Mouse (Mus musculus): ENCODE data around the gene Gcc2. TPM values are rescaled to one million over a fixed set of nuclear protein-coding genes. Genes with fewer than 3 reads are reported as not detected.
A peak's percentile ranks its signal among the peaks of the same experiment; 100 is the strongest.

Gene Gcc2
- polyA plus RNA-seq, 2 experiments, result 9.4 to 20.1 TPM

GRCm38 (mm10) chr10:58295605-58296004 lies 40.3 kb downstream of the Gcc2 start:
- Histone ChIP-seq H3K9me3 (ENCODE audit: control insufficient read depth, low read length) (no peaks in the 10 kb centered on the region), H3K4me1 (replicated peaks; ENCODE audit: control insufficient read depth in 2 of 2, insufficient read depth in 2 of 2, low read length in 1 of 2) (peaks cover 0 to 2% of the 10 kb centered on the region in 2 experiments; a peak in 2 of 4 replicates), H3K27me3 (ENCODE audit: control insufficient read depth, insufficient read depth, low read length) (no peaks in the 10 kb centered on the region), H3K4me2 (ENCODE audit: low read depth) (no peak overlapping the region), H3K4me3 (ENCODE audit: insufficient read depth in 1 of 2, low read depth in 2 of 2, low read length in 2 of 2) (no peak overlapping the region), H3K36me3 (replicated peaks; ENCODE audit: control insufficient read depth, insufficient read depth, low read depth) (peaks cover 14% of the 10 kb centered on the region), H3K9ac (replicated peaks) (no peak overlapping the region), H3K27ac (no peak overlapping the region)
- TF ChIP-seq CTCF (IDR thresholded peaks at IDR 0.05; ENCODE audit: low read depth), result no peak
- no peak for TF ChIP-seq EP300 (IDR thresholded peaks at IDR 0.05; ENCODE audit: low read depth)
- DNase-seq (ENCODE audit: low read depth in 3 of 3, low spot score in 3 of 3) (no peak), ATAC-seq (ENCODE audit: insufficient read depth) (no peak)
- WGBS (ENCODE audit: insufficient replicate concordance), result 87% methylated on average over 3 of the region's 3 CpGs

GRCm38 (mm10) chr10:58304996-58305395 lies 49.7 kb downstream of the Gcc2 start:
- H3K36me3 ChIP-seq (replicated peaks; ENCODE audit: control insufficient read depth, insufficient read depth, low read depth), result no peaks in the 10 kb centered on the region
- DNase-seq (ENCODE audit: low read depth in 3 of 3, low spot score in 3 of 3) (no peak), ATAC-seq (ENCODE audit: insufficient read depth) (no peak)
- no peak overlapping the region for H3K4me2 ChIP-seq (ENCODE audit: low read depth)
- H3K9me3 ChIP-seq (ENCODE audit: control insufficient read depth, low read length), result no peaks in the 10 kb centered on the region
- H3K4me1 ChIP-seq (replicated peaks; ENCODE audit: control insufficient read depth in 2 of 2, insufficient read depth in 2 of 2, low read length in 1 of 2), result no peaks in the 10 kb centered on the region
- WGBS (ENCODE audit: insufficient replicate concordance), result 78% methylated on average over 7 of the region's 7 CpGs
- TF ChIP-seq CTCF (IDR thresholded peaks at IDR 0.05; ENCODE audit: low read depth) (no peak), EP300 (IDR thresholded peaks at IDR 0.05; ENCODE audit: low read depth) (no peak)
- H3K4me3 ChIP-seq (ENCODE audit: insufficient read depth in 1 of 2, low read depth in 2 of 2, low read length in 2 of 2), result no peak overlapping the region
- no peak overlapping the region for H3K27ac ChIP-seq
- no peak overlapping the region for H3K9ac ChIP-seq (replicated peaks)
- H3K27me3 ChIP-seq (ENCODE audit: control insufficient read depth, insufficient read depth, low read length), result no peaks in the 10 kb centered on the region

- TF ChIP-seq EP300 (IDR thresholded peaks at IDR 0.05; ENCODE audit: low read depth) (no peak), CTCF (IDR thresholded peaks at IDR 0.05; ENCODE audit: low read depth) (no peak)
- WGBS (ENCODE audit: insufficient replicate concordance), result 73% methylated on average over 3 of the region's 3 CpGs
- no peak overlapping the region for H3K4me2 ChIP-seq (ENCODE audit: low read depth)
- no peak overlapping the region for H3K27ac ChIP-seq
- no peak overlapping the region for H3K4me3 ChIP-seq (ENCODE audit: insufficient read depth in 1 of 2, low read depth in 2 of 2, low read length in 2 of 2)
- H3K9me3 ChIP-seq (ENCODE audit: control insufficient read depth, low read length), result no peaks in the 10 kb centered on the region
- no peak overlapping the region for H3K9ac ChIP-seq (replicated peaks)
- no peaks in the 10 kb centered on the region for H3K4me1 ChIP-seq (replicated peaks; ENCODE audit: control insufficient read depth in 2 of 2, insufficient read depth in 2 of 2, low read length in 1 of 2)
- no peak for ATAC-seq (ENCODE audit: insufficient read depth)
- H3K36me3 ChIP-seq (replicated peaks; ENCODE audit: control insufficient read depth, insufficient read depth, low read depth), result no peaks in the 10 kb centered on the region
- no peak for DNase-seq (ENCODE audit: low read depth in 3 of 3, low spot score in 3 of 3)
- H3K27me3 ChIP-seq (ENCODE audit: control insufficient read depth, insufficient read depth, low read length), result no peaks in the 10 kb centered on the region
Measured at GRCm38 (mm10) chr10:58306897-58307296, 51.6 kb downstream of the Gcc2 start.

GRCm38 (mm10) chr10:58310791-58311190 lies 55.5 kb downstream of the Gcc2 start:
- H3K27me3 ChIP-seq (ENCODE audit: control insufficient read depth, insufficient read depth, low read length), result no peaks in the 10 kb centered on the region
- WGBS (ENCODE audit: insufficient replicate concordance), result 38% methylated on average over 1 of the region's 1 CpGs
- H3K9me3 ChIP-seq (ENCODE audit: control insufficient read depth, low read length), result no peaks in the 10 kb centered on the region
- no peak overlapping the region for H3K4me2 ChIP-seq (ENCODE audit: low read depth)
- H3K4me1 ChIP-seq (replicated peaks; ENCODE audit: control insufficient read depth in 2 of 2, insufficient read depth in 2 of 2, low read length in 1 of 2), result no peaks in the 10 kb centered on the region
- no peaks in the 10 kb centered on the region for H3K36me3 ChIP-seq (replicated peaks; ENCODE audit: control insufficient read depth, insufficient read depth, low read depth)
- DNase-seq (ENCODE audit: low read depth in 3 of 3, low spot score in 3 of 3), result no peak
- H3K4me3 ChIP-seq (ENCODE audit: insufficient read depth in 1 of 2, low read depth in 2 of 2, low read length in 2 of 2), result no peak overlapping the region
- no peak for TF ChIP-seq EP300 (IDR thresholded peaks at IDR 0.05; ENCODE audit: low read depth)
- TF ChIP-seq CTCF (IDR thresholded peaks at IDR 0.05; ENCODE audit: low read depth), result no peak
- no peak overlapping the region for H3K27ac ChIP-seq
- no peak for ATAC-seq (ENCODE audit: insufficient read depth)
- no peak overlapping the region for H3K9ac ChIP-seq (replicated peaks)

GRCm38 (mm10) chr10:58312887-58313286 lies 57.6 kb downstream of the Gcc2 start:
- no peak overlapping the region for H3K27ac ChIP-seq
- no peak overlapping the region for H3K9ac ChIP-seq (replicated peaks)
- DNase-seq (ENCODE audit: low read depth in 3 of 3, low spot score in 3 of 3), result no peak
- H3K9me3 ChIP-seq (ENCODE audit: control insufficient read depth, low read length), result no peaks in the 10 kb centered on the region
- peak; percentile 34; the same call in 1 of the 2 replicates for TF ChIP-seq CTCF (IDR thresholded peaks at IDR 0.05; ENCODE audit: low read depth)
- no peak for TF ChIP-seq EP300 (IDR thresholded peaks at IDR 0.05; ENCODE audit: low read depth)
- no peaks in the 10 kb centered on the region for H3K4me1 ChIP-seq (replicated peaks; ENCODE audit: control insufficient read depth in 2 of 2, insufficient read depth in 2 of 2, low read length in 1 of 2)
- H3K4me3 ChIP-seq (ENCODE audit: insufficient read depth in 1 of 2, low read depth in 2 of 2, low read length in 2 of 2), result no peak overlapping the region
- no peaks in the 10 kb centered on the region for H3K36me3 ChIP-seq (replicated peaks; ENCODE audit: control insufficient read depth, insufficient read depth, low read depth)
- H3K4me2 ChIP-seq (ENCODE audit: low read depth), result no peak overlapping the region
- no peaks in the 10 kb centered on the region for H3K27me3 ChIP-seq (ENCODE audit: control insufficient read depth, insufficient read depth, low read length)
- ATAC-seq (ENCODE audit: insufficient read depth), result no peak
- WGBS (ENCODE audit: insufficient replicate concordance), result 85% methylated on average over 5 of the region's 5 CpGs

All from liver, embryonic 14.5 days (tissue).